Mouse (Mus musculus) olfactory bulb, adult 2 months (tissue): ENCODE data around the gene Hint2. TPM values are rescaled to one million over a fixed set of nuclear protein-coding genes. Genes with fewer than 3 reads are reported as not detected.

Experiments used
- H3K27ac ChIP-seq: fragments of 200-500 bp; 2 replicates; pipeline ENCODE4 v1.5.1; 2012; ENCODE audit warnings: low read depth, low read length; ENCODE audit not compliant: insufficient read depth
- H3K4me1 ChIP-seq: fragments of 200-500 bp; 2 replicates; pipeline ENCODE4 v1.6.1; 2012; ENCODE audit warnings: low read length; ENCODE audit not compliant: control insufficient read depth, insufficient read depth
- H3K4me3 ChIP-seq: fragments of 200-500 bp; 2 replicates; pipeline ENCODE4 v1.5.1; 2012; ENCODE audit warnings: mild to moderate bottlenecking, low read depth, low read length, moderate library complexity; ENCODE audit not compliant: insufficient read depth
- CTCF ChIP-seq: fragments of 200-500 bp; IDR thresholded peaks from 2 replicates; pipeline ENCODE4 v1.5.1; 2012; ENCODE audit warnings: low read depth, mild to moderate bottlenecking, low read length, moderate library complexity; ENCODE audit not compliant: insufficient read depth
- POLR2A ChIP-seq: fragments of 200-500 bp; IDR thresholded peaks from 2 replicates; pipeline ENCODE4 v1.6.1; 2012; ENCODE audit warnings: mild to moderate bottlenecking, low read depth, low read length, moderate library complexity; ENCODE audit not compliant: insufficient read depth
- WGBS: fragments of 180-500 bp; shearing (Covaris S2); methylation state at CpG from one replicate; pipeline ENCODE4 v1.1.7; 2018; 5-methylcytosine and 5-hydroxymethylcytosine counted together
- polyA plus RNA-seq: library from polyadenylated mRNA; stranded (reverse); fragments of >200 nt; gene quantifications from 2 replicates; pipeline ENCODE4 v1.2.4, GENCODE M21; 2012; ENCODE audit warnings: low replicate concordance; ENCODE audit not compliant: missing spikeins, insufficient read depth, insufficient read length

Gene Hint2
- polyA plus RNA-seq, 1 experiment, result not detected

DNA sequence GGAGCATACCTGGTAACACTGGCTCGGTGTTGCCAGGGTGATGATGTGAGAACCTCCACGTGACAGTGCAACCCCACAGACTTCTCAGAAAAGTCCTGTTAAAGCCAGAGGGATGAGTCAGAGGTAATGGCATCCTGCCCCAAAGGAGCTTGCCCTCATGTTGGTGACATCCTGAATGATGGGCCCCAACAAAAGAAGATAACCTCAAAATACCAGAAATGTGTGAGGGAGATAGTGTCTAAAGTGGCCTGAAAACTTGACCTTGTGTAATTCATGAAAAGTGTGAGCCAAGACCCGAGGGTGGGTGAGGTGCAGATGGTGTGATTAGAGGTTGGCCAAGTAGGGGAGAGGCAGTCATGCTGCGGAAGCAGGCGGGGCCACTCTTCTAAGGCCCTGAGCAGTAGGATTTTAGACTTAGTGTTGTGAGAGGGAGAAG, 37.6 kb upstream of the Hint2 start:
- Histone ChIP-seq H3K4me1 (peaks cover 8% of the 10 kb centered on the region; the same call in 1 of the 2 replicates), H3K27ac (no peak overlapping the region), H3K4me3 (no peak overlapping the region)
- 69% methylated on average over 5 of the region's 5 CpGs for WGBS
- TF ChIP-seq POLR2A (no peak), CTCF (no peak)

DNA sequence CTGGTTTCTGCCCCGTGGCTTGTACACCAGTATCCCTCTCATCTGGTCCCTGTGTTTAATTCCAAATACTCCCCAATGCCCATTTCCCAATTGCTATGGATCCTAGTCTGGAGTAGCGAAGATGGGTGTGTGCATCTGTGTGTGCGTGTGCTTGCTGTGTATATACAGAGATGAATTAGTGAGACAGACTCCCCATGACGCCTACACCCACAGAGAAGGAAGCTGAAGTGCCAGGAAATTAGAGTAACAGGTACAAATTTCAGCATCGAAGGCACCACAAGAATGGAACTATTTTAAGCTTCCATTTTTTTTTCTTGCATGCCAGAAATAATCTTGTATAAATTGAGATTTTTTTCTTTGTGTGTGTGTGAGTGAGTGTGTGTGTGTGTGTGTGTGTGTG, 34.8 kb upstream of the Hint2 start:
- no peak overlapping the region for H3K4me3 ChIP-seq
- peaks cover 8% of the 10 kb centered on the region; the same call in 1 of the 2 replicates for H3K4me1 ChIP-seq
- 49% methylated on average over 5 of the region's 5 CpGs for WGBS
- TF ChIP-seq CTCF (no peak), POLR2A (no peak)
- H3K27ac ChIP-seq, result no peak overlapping the region

GRCm38 (mm10) chr4:43690021-43690420, 33.8 kb upstream of the Hint2 start:
- H3K4me3 ChIP-seq, result no peak overlapping the region
- TF ChIP-seq CTCF, result no peak
- TF ChIP-seq POLR2A, result no peak
- no peak overlapping the region for H3K27ac ChIP-seq
- WGBS, result 75% methylated on average over 17 of the region's 17 CpGs
- peaks cover 8% of the 10 kb centered on the region; the same call in 1 of the 2 replicates for H3K4me1 ChIP-seq

GRCm38 (mm10) chr4:43679416-43680043, 23.3 kb upstream of the Hint2 start:
- Histone ChIP-seq H3K27ac (no peak overlapping the region), H3K4me1 (no peaks in the 10 kb centered on the region), H3K4me3 (no peak overlapping the region)
- 93% methylated on average over 7 of the region's 7 CpGs for WGBS
- no peak for TF ChIP-seq CTCF
- no peak for TF ChIP-seq POLR2A

GRCm38 (mm10) chr4:43678541-43678940, 22.3 kb upstream of the Hint2 start:
- H3K27ac ChIP-seq, result no peak overlapping the region
- no peak overlapping the region for H3K4me3 ChIP-seq
- no peak for TF ChIP-seq CTCF
- TF ChIP-seq POLR2A, result no peak
- WGBS, result 92% methylated on average over 6 of the region's 6 CpGs
- peaks cover 2% of the 10 kb centered on the region; the same call in 1 of the 2 replicates for H3K4me1 ChIP-seq

- TF ChIP-seq CTCF, result no peak
- H3K4me3 ChIP-seq, result no peak overlapping the region
- H3K4me1 ChIP-seq, result peaks cover 12% of the 10 kb centered on the region
- 78% methylated on average over 4 of the region's 4 CpGs for WGBS
- H3K27ac ChIP-seq, result no peak overlapping the region
These were observed 19.3 kb upstream of the Hint2 start for GRCm38 (mm10) chr4:43675608-43676007.

- TF ChIP-seq POLR2A (no peak), CTCF (no peak)
- Histone ChIP-seq H3K27ac (no peak overlapping the region), H3K4me3 (no peak overlapping the region), H3K4me1 (peaks cover 13% of the 10 kb centered on the region)
- WGBS, result 76% methylated on average over 5 of the region's 5 CpGs
These were observed 18.7 kb upstream of the Hint2 start for GRCm38 (mm10) chr4:43674974-43675373.

DNA sequence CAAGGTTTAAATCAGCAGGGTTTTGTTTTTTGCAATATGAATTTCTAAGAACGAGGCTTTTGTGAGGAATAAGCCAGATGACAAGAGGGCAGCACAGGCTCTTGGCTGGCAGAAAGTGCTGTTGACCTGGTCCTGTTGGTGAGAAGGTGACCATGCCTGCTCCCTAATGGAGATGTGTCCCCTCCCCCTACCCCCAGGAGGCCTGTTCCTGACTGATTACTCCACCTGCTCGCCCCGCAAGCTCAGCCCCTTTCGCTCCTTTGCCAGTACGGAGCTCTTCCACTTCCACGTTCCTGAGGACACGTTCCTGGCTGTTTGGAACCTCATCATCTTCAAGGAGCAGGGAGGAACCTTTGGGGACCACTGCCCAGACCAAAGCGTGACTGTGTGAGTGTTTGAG, 17.4 kb upstream of the Hint2 start:
- Histone ChIP-seq H3K4me3 (no peak overlapping the region), H3K4me1 (peaks cover 17% of the 10 kb centered on the region), H3K27ac (no peak overlapping the region)
- 83% methylated on average over 8 of the region's 8 CpGs for WGBS
- no peak for TF ChIP-seq CTCF
- TF ChIP-seq POLR2A, result no peak

GRCm38 (mm10) chr4:43672070-43672469, 15.8 kb upstream of the Hint2 start:
- WGBS, result 8% methylated on average over 2 of the region's 2 CpGs
- H3K4me3 ChIP-seq, result no peak overlapping the region
- H3K27ac ChIP-seq, result no peak overlapping the region
- peaks cover 22% of the 10 kb centered on the region for H3K4me1 ChIP-seq
- peak; percentile 43; the same call in 1 of the 2 replicates for TF ChIP-seq CTCF
- no peak for TF ChIP-seq POLR2A
